Mouse (Mus musculus) liver, adult 2 months (tissue): Measurements from ENCODE around the gene Ltbp1. TPM values are rescaled to one million over a fixed set of nuclear protein-coding genes. Genes with fewer than 3 reads are reported as not detected.
A peak's percentile ranks its signal among the peaks of the same experiment; 100 is the strongest.

ENCODE experiments used
- DNase-seq: peaks from one replicate; pipeline ENCODE4 v3.0.0-alpha.2; 2011; ENCODE audit warnings: low read depth, low spot score; ENCODE audit errors: extremely low read depth
- H3K27ac ChIP-seq: fragments of 200-500 bp; replicated peaks from 2 replicates; pipeline ENCODE4 v1.5.1; 2012; ENCODE audit warnings: low read depth, mild to moderate bottlenecking, control low read depth, inconsistent platforms, low read length; ENCODE audit not compliant: insufficient read depth
- H3K27me3 ChIP-seq: fragments of 200-500 bp; 2 replicates; pipeline ENCODE4 v1.6.1; 2012; ENCODE audit warnings: mild to moderate bottlenecking, moderate library complexity, low read length, inconsistent platforms; ENCODE audit not compliant: control insufficient read depth, insufficient read depth
- H3K36me3 ChIP-seq: fragments of 200-500 bp; 2 replicates; pipeline ENCODE4 v1.6.1; 2012; ENCODE audit warnings: low read length, inconsistent platforms; ENCODE audit not compliant: control insufficient read depth, insufficient read depth
- H3K4me1 ChIP-seq: fragments of 200-500 bp; 2 replicates; pipeline ENCODE4 v1.6.1; 2011; ENCODE audit warnings: low read length; ENCODE audit not compliant: control insufficient read depth, insufficient read depth
- H3K4me3 ChIP-seq: fragments of 200-500 bp; 2 replicates; pipeline ENCODE4 v1.5.1; 2011; ENCODE audit warnings: low read depth, mild to moderate bottlenecking, control low read depth, low read length, moderate library complexity; ENCODE audit not compliant: insufficient read depth
- H3K79me2 ChIP-seq: fragments of 200-500 bp; 2 replicates; pipeline ENCODE4 v1.6.1; 2012; ENCODE audit warnings: inconsistent platforms, mild to moderate bottlenecking, low read length, moderate library complexity; ENCODE audit not compliant: control insufficient read depth, insufficient read depth
- H3K9ac ChIP-seq: fragments of 200-500 bp; 2 replicates; pipeline ENCODE4 v1.6.1; 2012; ENCODE audit warnings: low read depth, mild to moderate bottlenecking, control low read depth, inconsistent platforms, low read length
- CTCF ChIP-seq: fragments of 200-500 bp; IDR thresholded peaks from 2 replicates; pipeline ENCODE4 v1.5.1; 2011; ENCODE audit warnings: low read depth, low read length, control low read depth
- POLR2A ChIP-seq: fragments of 200-500 bp; IDR thresholded peaks from 2 replicates; pipeline ENCODE4 v1.6.1; 2011; ENCODE audit warnings: low read length, control low read depth; ENCODE audit not compliant: insufficient read depth; ENCODE audit errors: extremely low read depth
- WGBS: fragments of 180-500 bp; shearing (Covaris S2); methylation state at CpG from one replicate; pipeline ENCODE4 v1.1.7; 2018; 5-methylcytosine and 5-hydroxymethylcytosine counted together
- polyA plus RNA-seq: library from polyadenylated mRNA; depleted of rRNA; stranded (reverse); fragments of >200 nt; gene quantifications from 2 replicates; pipeline ENCODE4 v1.2.3, GENCODE M21; 2012
- total RNA-seq: library from RNA; depleted of rRNA; stranded (reverse); fragments of >200 nt; gene quantifications from 2 replicates; pipeline ENCODE4 v1.2.3, GENCODE M21; 2014

Gene Ltbp1
- total and polyA plus RNA-seq, 2 experiments = 1.1 to 1.5 TPM

DNA sequence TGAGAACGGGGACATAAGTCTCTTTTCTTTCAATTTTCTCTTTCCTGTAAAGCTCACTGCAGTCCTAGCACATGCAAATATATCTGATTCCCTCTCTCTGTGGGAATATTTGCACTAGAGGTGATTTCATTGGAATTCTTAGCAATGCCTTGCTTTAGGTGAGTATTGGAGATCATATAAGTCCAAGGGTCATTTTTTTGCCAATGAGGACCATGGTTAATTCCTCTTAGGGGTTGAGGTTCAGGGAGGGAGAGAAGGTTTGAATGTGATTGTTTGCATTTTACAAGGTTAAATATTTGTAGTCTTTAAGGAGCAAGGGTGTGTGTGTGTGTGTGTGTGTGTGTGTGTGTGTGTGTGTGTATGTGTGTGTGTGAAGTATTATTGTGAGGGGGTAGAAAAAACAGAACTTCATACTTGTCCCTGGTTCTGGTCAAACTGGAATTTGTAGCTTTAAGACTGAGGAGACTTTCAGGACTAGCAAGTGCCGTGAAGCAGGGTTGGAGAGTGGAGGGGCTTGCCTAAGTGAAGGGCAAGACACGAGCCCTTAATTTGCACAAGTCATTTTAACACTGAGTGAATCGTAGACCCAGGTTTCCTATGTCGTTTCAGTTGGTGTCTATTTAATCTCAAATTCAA, 103.8 kb downstream of the Ltbp1 start:
- H3K79me2 ChIP-seq = no peaks in the 10 kb centered on the region
- H3K4me3 ChIP-seq = no peak overlapping the region
- WGBS = 63% methylated on average over 5 of the region's 5 CpGs
- H3K9ac ChIP-seq = no peak overlapping the region
- no peaks in the 10 kb centered on the region for H3K4me1 ChIP-seq
- TF ChIP-seq POLR2A (no peak), CTCF (no peak)
- H3K27ac ChIP-seq = no peak overlapping the region
- DNase-seq = no peak
- no peaks in the 10 kb centered on the region for H3K36me3 ChIP-seq
- no peaks in the 10 kb centered on the region for H3K27me3 ChIP-seq

DNA sequence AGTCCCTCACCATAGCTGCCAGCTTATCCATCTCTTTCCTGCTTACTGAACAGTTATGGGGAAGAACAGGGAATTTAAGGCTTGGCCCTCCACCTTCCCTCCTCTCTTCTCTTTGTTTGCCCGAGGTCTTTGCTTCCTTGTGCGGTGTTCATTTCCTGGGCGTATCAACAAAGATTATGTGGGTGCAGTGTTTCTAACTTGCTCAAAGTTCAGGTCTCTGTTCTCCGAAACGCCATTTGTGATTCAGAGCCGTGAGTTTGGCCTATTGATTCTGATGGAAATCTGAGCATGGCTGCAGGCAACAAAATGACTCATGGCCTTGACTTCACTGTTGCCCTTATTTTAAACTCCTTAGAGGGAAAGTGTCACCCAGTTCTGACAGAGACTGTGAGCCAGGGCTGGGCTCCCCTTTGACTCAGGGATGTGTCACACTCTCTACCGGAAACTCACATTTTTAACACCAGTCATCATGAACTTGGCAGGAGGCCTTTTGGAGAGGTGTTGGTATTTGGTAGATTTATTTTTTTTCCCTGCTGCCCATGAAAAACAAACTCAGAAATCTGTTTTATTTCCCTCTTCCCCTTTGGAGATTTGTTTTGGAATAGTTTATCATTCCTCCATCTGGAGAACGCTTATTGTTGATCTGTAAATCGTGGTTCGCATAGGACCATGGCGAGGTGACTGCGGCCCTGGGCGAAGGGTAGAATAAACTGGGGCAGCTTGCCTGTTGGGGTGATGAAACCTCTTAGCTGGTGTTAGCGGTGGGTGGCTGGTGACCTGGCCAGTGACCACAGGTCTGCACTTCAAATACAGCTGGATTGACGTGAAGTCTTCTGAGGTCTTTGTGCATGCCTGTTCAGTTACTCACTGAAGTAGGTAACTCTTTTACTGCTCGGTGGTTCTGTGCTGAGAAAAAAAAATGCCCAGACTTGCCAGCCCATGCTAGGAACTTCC, 105.2 kb downstream of the Ltbp1 start:
- Histone ChIP-seq H3K79me2 (no peaks in the 10 kb centered on the region), H3K27ac (no peak overlapping the region), H3K4me3 (no peak overlapping the region), H3K36me3 (no peaks in the 10 kb centered on the region), H3K9ac (no peak overlapping the region), H3K27me3 (no peaks in the 10 kb centered on the region), H3K4me1 (no peaks in the 10 kb centered on the region)
- WGBS = 84% methylated on average over 16 of the region's 16 CpGs
- TF ChIP-seq POLR2A = no peak
- TF ChIP-seq CTCF = no peak
- no peak for DNase-seq

DNA sequence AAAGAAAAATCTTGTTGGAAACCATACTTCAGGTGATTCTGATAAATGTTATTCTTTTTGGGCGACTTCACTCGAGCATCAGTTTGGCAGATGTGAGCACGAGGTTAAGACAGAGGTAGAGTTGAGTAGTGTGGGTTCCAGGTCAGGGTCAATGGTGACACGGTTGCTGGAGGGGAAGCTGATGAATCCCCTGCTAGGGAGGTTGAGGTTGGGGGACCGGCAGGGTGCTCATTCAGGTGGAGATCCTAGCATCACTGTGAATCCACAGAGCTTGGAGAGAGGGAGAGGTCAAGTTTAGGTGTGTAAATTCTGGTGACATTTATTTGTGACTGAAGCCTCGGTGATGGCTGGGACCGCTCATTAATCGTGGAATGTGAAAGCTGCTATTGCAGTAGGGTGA, 110.2 kb downstream of the Ltbp1 start:
- WGBS = 73% methylated on average over 8 of the region's 8 CpGs
- DNase-seq = no peak

DNA sequence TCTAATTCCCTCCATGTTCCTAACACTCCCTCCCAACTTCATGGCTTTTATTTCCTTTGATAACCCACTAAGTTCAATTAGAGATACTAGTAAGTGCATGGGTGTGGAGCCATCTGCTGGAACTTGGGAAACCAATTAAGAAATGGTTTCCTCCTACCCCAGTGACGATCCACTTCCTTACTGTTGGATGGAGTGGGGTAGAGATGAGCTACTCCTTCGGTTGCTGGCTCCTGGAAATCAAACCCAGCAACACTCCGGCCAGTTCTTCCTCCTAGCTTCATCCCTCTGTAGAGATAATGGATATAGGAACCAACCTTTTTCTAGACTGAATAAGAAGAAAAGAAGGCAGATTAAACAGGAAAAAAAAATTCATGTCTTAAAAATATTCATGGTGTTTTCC, 113.5 kb downstream of the Ltbp1 start:
- no peaks in the 10 kb centered on the region for H3K4me1 ChIP-seq
- H3K79me2 ChIP-seq = no peaks in the 10 kb centered on the region
- DNase-seq = no peak
- H3K36me3 ChIP-seq = no peaks in the 10 kb centered on the region
- no peak overlapping the region for H3K9ac ChIP-seq
- H3K27ac ChIP-seq = no peak overlapping the region
- no peaks in the 10 kb centered on the region for H3K27me3 ChIP-seq
- 72% methylated on average over 3 of the region's 3 CpGs for whole genome bisulfite sequencing
- no peak overlapping the region for H3K4me3 ChIP-seq
- TF ChIP-seq CTCF (no peak), POLR2A (no peak)

More for the DNA sequence above, 110.2 kb downstream of the Ltbp1 start:
- Histone ChIP-seq H3K4me3 (no peak overlapping the region), H3K27me3 (no peaks in the 10 kb centered on the region), H3K9ac (no peak overlapping the region), H3K4me1 (no peaks in the 10 kb centered on the region), H3K27ac (no peak overlapping the region), H3K79me2 (no peaks in the 10 kb centered on the region), H3K36me3 (no peaks in the 10 kb centered on the region)
- no peak for TF ChIP-seq CTCF
- no peak for TF ChIP-seq POLR2A

DNA sequence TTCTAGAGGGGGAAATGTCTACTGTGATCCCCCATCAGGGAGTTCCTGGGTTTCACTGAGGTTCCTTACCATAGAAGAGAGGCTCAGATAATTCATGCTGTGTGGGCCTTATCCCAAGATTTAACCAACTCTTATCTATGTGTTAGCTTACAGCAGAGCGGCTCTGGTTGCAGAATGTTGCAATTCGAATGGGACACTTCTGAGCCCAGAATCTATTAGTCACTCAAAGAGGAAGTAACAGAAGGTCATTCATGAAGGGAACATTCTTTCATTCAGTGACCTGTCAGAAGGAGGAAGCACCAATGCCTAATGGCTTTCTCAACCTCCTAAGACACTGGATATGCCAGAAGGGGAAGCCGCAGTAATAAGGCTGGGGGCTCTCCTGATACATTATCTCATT, 114.1 kb downstream of the Ltbp1 start:
- H3K27ac ChIP-seq = no peak overlapping the region
- peak; percentile 37 for DNase-seq
- WGBS = 64% methylated on average over 3 of the region's 3 CpGs
- no peaks in the 10 kb centered on the region for H3K79me2 ChIP-seq
- H3K36me3 ChIP-seq = no peaks in the 10 kb centered on the region
- no peaks in the 10 kb centered on the region for H3K4me1 ChIP-seq
- TF ChIP-seq POLR2A (no peak), CTCF (no peak)
- H3K4me3 ChIP-seq = no peak overlapping the region
- no peaks in the 10 kb centered on the region for H3K27me3 ChIP-seq
- H3K9ac ChIP-seq = no peak overlapping the region
